Mouse (Mus musculus) heart, postnatal 0 days (tissue): ENCODE data around the gene Marc2. TPM values are rescaled to one million over a fixed set of nuclear protein-coding genes. Genes with fewer than 3 reads are reported as not detected.
A peak's percentile ranks its signal among the peaks of the same experiment; 100 is the strongest.

Source experiments
- ATAC-seq: fragments of 200-750 bp; cut with Nextera tagmentation; 2 replicates; pipeline ENCODE4 v1.8.0; 2017; ENCODE audit warnings: low read depth, moderate number of reproducible peaks, moderate library complexity; ENCODE audit not compliant: insufficient read depth
- DNase-seq: peaks from one replicate; pipeline ENCODE4 v3.0.0-alpha.2; 2016; ENCODE audit warnings: low spot score
- H3K27ac ChIP-seq: fragments of 300-500 bp; sonication (generic); 2 replicates; pipeline ENCODE4 v1.5.1; 2014; ENCODE audit warnings: low read depth, mild to moderate bottlenecking
- H3K27me3 ChIP-seq: fragments of 300-500 bp; sonication (generic); 2 replicates; pipeline ENCODE4 v1.6.1; 2014; ENCODE audit warnings: low read length, mixed read lengths; ENCODE audit not compliant: control insufficient read depth, insufficient read depth
- H3K36me3 ChIP-seq: fragments of 300-500 bp; sonication (generic); replicated peaks from 2 replicates; pipeline ENCODE4 v1.6.1; 2014; ENCODE audit warnings: low read length, mixed read lengths; ENCODE audit not compliant: control insufficient read depth, insufficient read depth
- H3K4me1 ChIP-seq: fragments of 300-500 bp; sonication (generic); 2 replicates; pipeline ENCODE4 v1.6.1; 2014; ENCODE audit warnings: antibody characterized with exemption; ENCODE audit not compliant: control insufficient read depth, insufficient read depth
- H3K4me2 ChIP-seq: fragments of 300-500 bp; sonication (generic); 2 replicates; pipeline ENCODE4 v1.6.1; 2014; ENCODE audit warnings: low read depth, mild to moderate bottlenecking, low read length, moderate library complexity
- H3K4me3 ChIP-seq: fragments of 300-500 bp; sonication (generic); 2 replicates; pipeline ENCODE4 v1.5.1; 2014; ENCODE audit warnings: low read depth, low read length
- H3K9ac ChIP-seq: fragments of 300-500 bp; sonication (generic); replicated peaks from 2 replicates; pipeline ENCODE4 v1.6.1; 2014; ENCODE audit warnings: low read depth, low read length, mixed read lengths
- H3K9me3 ChIP-seq: fragments of 300-500 bp; sonication (generic); replicated peaks from 2 replicates; pipeline ENCODE4 v1.6.1; 2016; ENCODE audit warnings: low read length; ENCODE audit not compliant: control insufficient read depth
- CTCF ChIP-seq: IDR thresholded peaks from 2 replicates; pipeline ENCODE4 v1.5.1; 2016; ENCODE audit warnings: antibody characterized with exemption, control low read depth, low read depth
- EP300 ChIP-seq: IDR thresholded peaks from 2 replicates; pipeline ENCODE4 v1.6.1; 2016; ENCODE audit warnings: antibody characterized with exemption, low read depth
- WGBS: fragments of 180-500 bp; shearing (Covaris S2); extraction: QIAGEN DNeasy Blood & Tissue Kit; methylation state at CpG from one replicate; pipeline ENCODE4 v1.1.7; 2014; 5-methylcytosine and 5-hydroxymethylcytosine counted together
- microRNA counts: library from miRNA; unstranded; fragments of <30 nt; microRNA quantifications from one replicate; lab custom pipeline; 2015
- microRNA-seq: library from miRNA; unstranded; fragments of <30 nt; microRNA quantifications from one replicate; pipeline ENCODE4, GENCODE M21; 2016
- polyA plus RNA-seq: library from polyadenylated mRNA; unstranded; fragments of >200 nt; fragmentation: Nextera tagmentation; extraction: Ambion mirVana; gene quantifications from 2 replicates; pipeline ENCODE4 v1.2.1, GENCODE M21; 2015
- total RNA-seq: library from RNA; depleted of rRNA; stranded (reverse); fragments of >200 nt; gene quantifications from 2 replicates; pipeline ENCODE4 v1.2.3, GENCODE M21; 2014; ENCODE audit warnings: low replicate concordance; rRNA removed

Marc2 gene
- total and polyA plus RNA-seq, 2 experiments from 2014 or later, result 90.0 to 135 TPM

DNA sequence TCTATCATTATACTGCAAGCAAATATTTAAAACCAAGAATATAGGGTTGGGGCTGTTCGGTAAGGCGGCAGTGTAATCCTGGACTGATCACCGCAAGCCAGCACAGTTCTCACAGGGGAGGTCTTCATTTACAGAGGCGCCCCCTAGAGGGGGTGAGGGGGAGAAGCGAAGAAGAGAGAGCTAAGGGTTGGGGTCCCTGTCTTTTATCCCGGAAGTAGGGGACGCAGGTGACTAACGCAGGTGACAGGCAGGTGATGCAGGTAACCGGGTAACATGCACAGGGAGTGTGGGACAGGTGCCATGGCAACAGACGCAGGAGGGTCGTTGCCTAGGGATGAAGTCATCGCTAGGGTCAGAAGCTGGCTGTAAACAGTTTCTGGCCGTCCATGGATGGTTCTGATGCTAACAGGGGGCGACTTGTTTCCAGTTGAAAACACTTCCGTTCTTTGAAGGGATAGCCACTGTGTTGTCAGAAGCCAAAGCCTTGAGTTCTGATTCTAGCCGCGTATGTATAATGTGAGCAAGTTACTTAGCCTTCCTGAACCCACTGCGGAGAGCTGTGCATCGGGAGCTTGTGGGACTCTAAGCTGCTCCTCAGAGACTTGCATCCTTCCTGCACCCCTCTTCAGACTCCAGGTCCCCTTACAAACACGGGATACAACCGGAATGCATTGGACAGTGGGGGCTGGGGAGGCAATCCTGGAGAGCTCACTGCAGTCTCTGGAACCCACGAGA is 69.0 kb downstream of the Marc2 start:
- Histone ChIP-seq H3K27ac (no peak overlapping the region), H3K4me3 (no peak overlapping the region), H3K9ac (no peak overlapping the region), H3K9me3 (no peaks in the 10 kb centered on the region), H3K27me3 (no peaks in the 10 kb centered on the region), H3K36me3 (no peaks in the 10 kb centered on the region), H3K4me2 (no peak overlapping the region), H3K4me1 (no peaks in the 10 kb centered on the region)
- ATAC-seq, result no peak
- 33% methylated on average over 22 of the region's 22 CpGs for WGBS
- no peak for DNase-seq
- TF ChIP-seq EP300 (no peak), CTCF (no peak; the same call in 1 of the 2 replicates)

DNA sequence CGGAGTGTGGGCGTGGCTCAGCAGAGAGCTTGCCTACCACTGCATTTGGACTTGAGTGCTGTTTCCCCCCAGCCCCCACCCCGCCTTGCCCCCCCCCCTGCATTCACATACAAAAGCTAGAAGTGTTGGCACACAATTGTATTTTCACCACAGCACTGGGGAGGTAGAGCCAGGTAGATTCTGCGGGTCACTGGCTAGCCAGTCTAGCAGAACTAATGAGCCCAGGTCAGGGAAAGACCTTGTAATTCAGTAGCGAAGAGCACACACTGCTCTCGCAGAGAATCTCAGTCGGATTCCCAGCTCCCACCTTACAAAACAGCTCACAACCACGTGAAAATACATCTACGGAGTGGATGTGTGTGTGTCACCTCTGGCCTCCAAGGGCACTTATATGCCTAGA is 71.0 kb downstream of the Marc2 start:
- ATAC-seq (no peak), DNase-seq (no peak)
- no peak overlapping the region for H3K4me2 ChIP-seq
- no peak overlapping the region for H3K9ac ChIP-seq
- H3K27ac ChIP-seq, result no peak overlapping the region
- H3K36me3 ChIP-seq, result no peaks in the 10 kb centered on the region
- H3K4me3 ChIP-seq, result no peak overlapping the region
- H3K27me3 ChIP-seq, result no peaks in the 10 kb centered on the region
- TF ChIP-seq CTCF, result no peak
- no peak for TF ChIP-seq EP300
- H3K9me3 ChIP-seq, result no peaks in the 10 kb centered on the region
- H3K4me1 ChIP-seq, result no peaks in the 10 kb centered on the region
- WGBS, result 69% methylated on average over 9 of the region's 9 CpGs

DNA sequence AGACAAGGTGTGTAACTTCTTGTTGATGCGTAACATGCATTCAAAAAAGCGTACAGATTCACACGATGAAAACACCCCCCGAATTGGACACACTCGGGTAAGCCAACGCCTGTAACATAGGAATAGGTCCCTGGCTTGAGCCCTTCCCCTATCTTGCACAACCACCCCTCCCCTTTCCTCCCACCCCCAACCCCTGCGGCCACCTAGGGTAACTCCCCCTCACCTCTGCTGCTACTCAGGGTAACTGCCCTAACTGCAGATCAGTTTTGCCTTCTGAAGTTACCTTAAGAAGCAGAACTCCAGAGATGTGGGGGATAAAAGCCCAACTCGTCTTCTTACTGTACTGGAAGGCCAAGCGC is 74.4 kb downstream of the Marc2 start:
- Histone ChIP-seq H3K4me2 (no peak overlapping the region), H3K9ac (no peak overlapping the region), H3K4me1 (no peaks in the 10 kb centered on the region), H3K27ac (no peak overlapping the region), H3K4me3 (no peak overlapping the region), H3K27me3 (no peaks in the 10 kb centered on the region), H3K9me3 (no peaks in the 10 kb centered on the region), H3K36me3 (no peaks in the 10 kb centered on the region)
- TF ChIP-seq CTCF, result no peak
- TF ChIP-seq EP300, result no peak
- WGBS, result 10% methylated on average over 9 of the region's 9 CpGs
- DNase-seq (no peak), ATAC-seq (no peak)

DNA sequence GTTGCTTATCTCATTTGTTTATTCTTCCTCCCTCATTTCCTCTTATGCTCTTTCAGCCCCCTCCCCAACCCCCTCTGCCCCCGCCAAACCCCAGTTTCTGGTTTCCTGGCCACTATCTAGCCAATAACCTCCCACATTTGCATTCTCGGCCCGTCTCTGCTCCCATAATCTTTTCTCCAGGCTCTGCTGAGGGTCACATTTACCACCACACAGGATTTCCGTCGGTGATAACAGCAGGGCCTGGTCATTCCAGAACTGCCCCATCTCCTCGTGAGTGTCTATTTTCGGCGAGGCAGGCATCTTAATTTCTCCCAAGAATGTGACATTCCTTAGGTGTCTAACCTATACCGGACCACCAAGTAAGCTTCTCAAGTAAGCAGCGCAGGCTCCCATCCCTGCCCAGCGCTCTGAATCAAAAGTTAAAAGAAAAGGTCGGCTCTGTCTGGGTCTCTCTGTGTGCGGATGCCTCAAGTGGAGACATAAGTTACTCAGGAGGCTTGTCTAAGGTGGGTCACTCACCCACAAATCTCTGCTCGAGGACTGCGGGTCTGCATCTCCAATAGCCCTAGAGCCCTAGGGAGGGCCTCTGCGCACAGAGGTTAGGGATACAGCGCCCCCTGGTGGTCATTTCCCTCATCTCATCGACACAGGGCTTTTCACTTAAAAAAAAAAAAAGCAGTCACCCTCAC is 74.9 kb downstream of the Marc2 start:
- Histone ChIP-seq H3K36me3 (no peaks in the 10 kb centered on the region), H3K27ac (peak overlapping the region; percentile 50), H3K27me3 (no peaks in the 10 kb centered on the region), H3K4me2 (peak overlapping the region; percentile 48), H3K4me3 (no peak overlapping the region), H3K4me1 (no peaks in the 10 kb centered on the region), H3K9me3 (no peaks in the 10 kb centered on the region), H3K9ac (no peak overlapping the region)
- DNase-seq, result peak; percentile 60
- ATAC-seq, result peak; percentile 86
- WGBS, result 5% methylated on average over 18 of the region's 18 CpGs
- TF ChIP-seq CTCF (peak; percentile 79), EP300 (no peak)

DNA sequence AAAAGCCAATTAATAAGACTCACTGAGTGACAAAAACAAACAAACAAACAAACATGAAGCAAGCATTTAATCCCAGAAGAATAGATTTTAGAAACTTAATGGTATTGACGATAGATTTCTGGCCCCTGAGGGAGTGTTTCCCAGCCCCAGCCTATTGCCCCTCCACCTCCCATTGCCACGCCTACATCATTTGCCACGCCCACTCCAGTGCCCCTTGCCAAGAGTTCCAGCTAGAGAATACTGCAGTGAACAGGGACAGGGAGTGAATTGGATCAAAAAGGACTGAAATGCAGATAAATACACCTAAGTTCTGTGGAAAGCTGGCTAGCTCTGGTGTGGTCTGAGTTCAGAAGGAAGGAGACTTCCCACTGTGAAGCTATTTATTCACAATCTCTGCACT is 82.4 kb downstream of the Marc2 start:
- Histone ChIP-seq H3K36me3 (no peaks in the 10 kb centered on the region), H3K9ac (no peak overlapping the region), H3K4me3 (no peak overlapping the region), H3K4me2 (no peak overlapping the region), H3K4me1 (no peaks in the 10 kb centered on the region), H3K27me3 (no peaks in the 10 kb centered on the region), H3K27ac (no peak overlapping the region), H3K9me3 (no peaks in the 10 kb centered on the region)
- no peak for DNase-seq
- TF ChIP-seq CTCF (no peak), EP300 (no peak)
- ATAC-seq, result no peak
- WGBS, result 43% methylated on average over 3 of the region's 3 CpGs

MicroRNAs within 50 kb of the gene (microRNA counts, 519-probe panel; counts per million panel counts)
- not detected for microRNA mmu-miR-1981 (lab: Ali Mortazavi, UCI)

Small RNA genes within 50 kb of the gene (microRNA-seq; reads per million reads assigned to microRNA genes)
- 145 reads per million, percentile 62 among the genes with 10 or more reads in this experiment for gene Mir1981

Other genes starting within 250 kb of the Marc2 start
- 7.0 and 14.0 TPM in 2 replicates for gene Hlx, start 113.8 kb downstream of the Marc2 start, total RNA-seq
- gene Hlx, start 113.8 kb downstream of the Marc2 start, polyA plus RNA-seq, result 8.1 and 10.0 TPM in 2 replicates
- gene Marc1, start 35.1 kb downstream of the Marc2 start, total RNA-seq, result not detected in 2 replicates
- not detected in 2 replicates for gene Marc1, start 35.1 kb downstream of the Marc2 start, polyA plus RNA-seq
- gene C130074G19Rik, start 36.8 kb upstream of the Marc2 start, total RNA-seq, result 10.3 and 10.7 TPM in 2 replicates
- 1.6 and 1.8 TPM in 2 replicates for gene C130074G19Rik, start 36.8 kb upstream of the Marc2 start, polyA plus RNA-seq
- gene Mark1, start 153.1 kb upstream of the Marc2 start, total RNA-seq, result 10.5 and 15.2 TPM in 2 replicates
- gene Mark1, start 153.1 kb upstream of the Marc2 start, polyA plus RNA-seq, result 1.0 and 1.2 TPM in 2 replicates